Mouse (Mus musculus) heart, adult 2 months (tissue): ENCODE data around the gene Cd36. TPM values are rescaled to one million over a fixed set of nuclear protein-coding genes. Genes with fewer than 3 reads are reported as not detected.
A peak's percentile ranks its signal among the peaks of the same experiment; 100 is the strongest.

Experiments
- DNase-seq, 2 experiments: peaks; one replicate each; pipeline ENCODE4 v3.0.0; 2021
- H3K27ac ChIP-seq: fragments of 200-600 bp; 2 replicates; pipeline ENCODE4 v1.8.1; 2022
- H3K27me3 ChIP-seq: fragments of 200-500 bp; 2 replicates; pipeline ENCODE4 v1.6.1; 2012; ENCODE audit warnings: mild to moderate bottlenecking, low read length, inconsistent platforms, mixed read lengths; ENCODE audit not compliant: control insufficient read depth, insufficient read depth
- H3K36me3 ChIP-seq: fragments of 200-500 bp; 2 replicates; pipeline ENCODE4 v1.6.1; 2012; ENCODE audit warnings: low read length, inconsistent platforms; ENCODE audit not compliant: control insufficient read depth, insufficient read depth
- H3K4me1 ChIP-seq: fragments of 200-500 bp; 2 replicates; pipeline ENCODE4 v1.6.1; 2011; ENCODE audit warnings: low read length; ENCODE audit not compliant: control insufficient read depth, insufficient read depth
- H3K4me3 ChIP-seq: fragments of 200-600 bp; 2 replicates; pipeline ENCODE4 v1.8.1; 2022
- H3K79me2 ChIP-seq: fragments of 200-500 bp; replicated peaks from 2 replicates; pipeline ENCODE4 v1.6.1; 2012; ENCODE audit warnings: mild to moderate bottlenecking, inconsistent platforms, low read length, moderate library complexity, mixed read lengths; ENCODE audit not compliant: control insufficient read depth, insufficient read depth
- H3K9ac ChIP-seq: fragments of 200-500 bp; 2 replicates; pipeline ENCODE4 v1.6.1; 2012; ENCODE audit warnings: low read depth, mild to moderate bottlenecking, control low read depth, inconsistent platforms, low read length, mixed read lengths
- CTCF ChIP-seq: fragments of 200-600 bp; IDR thresholded peaks from 2 replicates; pipeline ENCODE4 v1.8.1; 2022; ENCODE audit warnings: antibody characterized with exemption, mild to moderate bottlenecking, moderate library complexity
- EP300 ChIP-seq: fragments of 200-500 bp; IDR thresholded peaks from 2 replicates; pipeline ENCODE4 v1.6.1; 2011; ENCODE audit warnings: low read depth, low read length, control low read depth; ENCODE audit not compliant: insufficient read depth
- POLR2A ChIP-seq: fragments of 200-500 bp; IDR thresholded peaks from 2 replicates; pipeline ENCODE4 v1.6.1; 2011; ENCODE audit warnings: mild to moderate bottlenecking, low read depth, low read length, control low read depth; ENCODE audit not compliant: insufficient read depth
- WGBS: fragments of 180-500 bp; shearing (Covaris S2); methylation state at CpG from one replicate; pipeline ENCODE4 v1.1.7; 2018; 5-methylcytosine and 5-hydroxymethylcytosine counted together
- intact Hi-C: fragments of 180-260 bp; cut with DNase I; formaldehyde crosslinking; loops from one replicate; pipeline ENCODE4 v1.15.1; 2025
- polyA plus RNA-seq: library from polyadenylated mRNA; depleted of rRNA; stranded (reverse); fragments of >200 nt; gene quantifications from 2 replicates; pipeline ENCODE4 v1.2.3, GENCODE M21; 2012
- total RNA-seq, 2 experiments: library from RNA; stranded (reverse); gene quantifications; 2 replicates each; pipeline ENCODE4 v1.2.3; 2021

Cd36 gene
- total and polyA plus RNA-seq, 3 experiments, result 341 to 1,999 (median 1,665) TPM

DNA sequence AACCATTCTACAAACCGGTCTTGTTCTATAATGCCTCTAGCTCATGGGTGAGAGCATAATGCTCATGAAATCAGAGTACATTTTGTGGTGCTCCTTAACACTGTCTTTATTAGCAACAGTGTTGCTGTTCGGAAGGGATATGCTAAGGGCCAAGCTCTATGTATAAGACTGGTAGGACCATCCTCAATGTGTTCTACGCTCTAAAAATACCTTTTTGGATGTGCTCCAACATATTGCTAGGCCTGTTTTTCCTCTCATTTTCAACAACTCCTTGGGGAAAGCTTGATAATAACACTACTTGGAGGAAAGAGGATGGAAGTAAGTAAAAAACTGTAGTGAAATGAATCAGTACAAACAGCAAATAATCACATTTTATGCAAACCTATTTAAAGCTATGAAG, 44.7 kb downstream of the Cd36 start:
- intact Hi-C loops, result loop anchor here (2.0 kb wide), 1 partner anchor 49 kb away; no protein-coding TSS in a partner anchor
- peaks cover 9% of the 10 kb centered on the region for H3K4me1 ChIP-seq
- peak overlapping the region; percentile 38 for H3K4me3 ChIP-seq
- H3K27me3 ChIP-seq, result no peaks in the 10 kb centered on the region
- WGBS, result 11% methylated on average over 3 of the region's 3 CpGs
- peaks cover 51% of the 10 kb centered on the region for H3K36me3 ChIP-seq
- peaks cover 4% of the 10 kb centered on the region; the same call in 1 of the 2 replicates for H3K79me2 ChIP-seq
- H3K27ac ChIP-seq, result peak overlapping the region; percentile 90
- TF ChIP-seq EP300, result no peak
- no peak for TF ChIP-seq CTCF
- no peak for TF ChIP-seq POLR2A
- peak overlapping the region; percentile 51; the same call in 1 of the 2 replicates for H3K9ac ChIP-seq
- no peak for DNase-seq

DNA sequence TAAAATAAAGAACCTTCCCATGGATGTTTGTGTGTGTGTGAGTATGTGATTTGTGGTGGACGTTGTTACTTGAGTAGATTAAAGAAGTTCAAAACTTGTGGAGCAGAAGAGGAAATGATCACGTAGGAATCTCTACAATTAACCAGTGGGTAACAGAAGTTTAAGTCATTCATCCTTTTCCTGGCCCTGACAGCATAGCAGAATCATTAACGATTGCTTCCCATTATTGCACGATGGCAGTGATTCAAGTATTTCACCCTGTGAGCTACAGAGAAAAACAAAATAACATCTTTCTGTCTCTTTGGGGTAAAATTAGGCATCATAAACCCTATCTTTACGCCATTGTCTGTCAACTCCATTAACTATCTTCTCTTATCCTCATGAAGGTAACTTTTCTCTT, 45.3 kb downstream of the Cd36 start:
- no peak for DNase-seq
- 10% methylated on average over 5 of the region's 5 CpGs for WGBS
- Histone ChIP-seq H3K27me3 (no peaks in the 10 kb centered on the region), H3K36me3 (peaks cover 56% of the 10 kb centered on the region), H3K27ac (peak overlapping the region; percentile 90), H3K9ac (no peak overlapping the region), H3K4me1 (peaks cover 12% of the 10 kb centered on the region), H3K4me3 (peak overlapping the region; percentile 38; the same call in 1 of the 2 replicates), H3K79me2 (peaks cover 6% of the 10 kb centered on the region; the same call in 1 of the 2 replicates)
- 0 out of 2 replicates have a peak, but pooled peaks have one; percentile 31 for TF ChIP-seq POLR2A
- TF ChIP-seq EP300, result 0 out of 2 replicates have a peak, but pooled peaks have one; percentile 16
- TF ChIP-seq CTCF, result no peak
- intact Hi-C loops, result loop anchor here (2.0 kb wide), 1 partner anchor 49 kb away; no protein-coding TSS in a partner anchor

DNA sequence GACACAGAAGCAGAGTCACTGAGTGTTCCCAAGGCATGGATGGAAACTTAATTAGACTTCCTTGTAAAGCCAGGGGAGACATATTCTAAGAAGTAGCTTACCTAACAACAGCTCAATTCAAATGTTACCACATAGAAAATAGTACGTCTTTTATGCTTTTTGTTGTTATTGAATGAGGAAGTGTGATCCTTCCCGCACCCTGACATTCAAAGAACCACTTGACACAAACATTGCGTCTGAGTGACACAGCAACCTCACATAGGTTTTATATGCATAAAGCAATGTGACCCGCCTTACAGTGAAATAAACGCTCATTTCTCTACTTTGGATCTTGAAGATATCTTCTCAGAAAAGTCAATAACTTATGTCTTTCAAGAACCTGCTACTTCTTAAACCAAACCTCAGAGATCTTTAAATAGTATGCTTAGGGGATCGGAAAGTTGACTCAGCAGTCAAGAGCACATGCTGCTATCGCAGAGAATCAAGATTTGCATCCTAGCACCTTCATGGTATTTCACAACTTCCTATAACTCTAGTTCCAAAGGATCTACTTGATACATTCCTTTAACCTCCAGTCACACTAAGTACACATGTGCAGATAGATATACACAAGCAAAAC, 46.4 kb downstream of the Cd36 start:
- no peak for DNase-seq
- H3K27ac ChIP-seq, result peak overlapping the region; percentile 90
- intact Hi-C loops, result loop anchor here (2.0 kb wide), 1 partner anchor 51 kb away; no protein-coding TSS in a partner anchor
- peaks cover 12% of the 10 kb centered on the region for H3K4me1 ChIP-seq
- no peak overlapping the region; the same call in 1 of the 2 replicates for H3K9ac ChIP-seq
- WGBS, result 47% methylated on average over 7 of the region's 7 CpGs
- no peaks in the 10 kb centered on the region for H3K27me3 ChIP-seq
- peaks cover 6% of the 10 kb centered on the region; the same call in 1 of the 2 replicates for H3K79me2 ChIP-seq
- H3K4me3 ChIP-seq, result peak overlapping the region; percentile 26; the same call in 1 of the 2 replicates
- TF ChIP-seq POLR2A, result no peak
- no peak for TF ChIP-seq EP300
- TF ChIP-seq CTCF, result no peak
- peaks cover 65% of the 10 kb centered on the region for H3K36me3 ChIP-seq

DNA sequence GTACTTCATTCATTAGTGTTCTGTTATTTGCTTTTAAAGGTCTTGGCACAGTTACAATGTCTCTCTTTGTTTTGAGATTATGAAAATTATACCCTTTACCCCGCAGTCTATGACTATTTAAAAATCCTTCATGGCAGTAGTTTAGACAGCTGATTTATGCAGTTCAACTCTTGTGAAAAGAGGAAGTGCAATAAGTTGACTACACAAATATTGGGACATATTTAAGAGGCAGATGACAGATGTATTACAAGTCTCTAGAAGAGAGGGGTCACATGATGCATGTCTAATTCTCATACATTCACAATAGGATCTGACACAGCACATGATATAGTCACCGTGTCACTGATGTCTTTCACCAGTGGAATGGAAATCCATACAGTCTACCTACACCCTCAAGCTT, 49.1 kb downstream of the Cd36 start:
- peak overlapping the region; percentile 7; the same call in 1 of the 2 replicates for H3K4me3 ChIP-seq
- peaks cover 5% of the 10 kb centered on the region; the same call in 1 of the 2 replicates for H3K79me2 ChIP-seq
- H3K27ac ChIP-seq, result peak overlapping the region; percentile 90
- no peak for DNase-seq
- TF ChIP-seq POLR2A (no peak), CTCF (no peak), EP300 (no peak)
- H3K9ac ChIP-seq, result no peak overlapping the region
- intact Hi-C loops, result no loop called here
- H3K4me1 ChIP-seq, result peaks cover 16% of the 10 kb centered on the region
- H3K27me3 ChIP-seq, result no peaks in the 10 kb centered on the region
- 34% methylated on average over 2 of the region's 2 CpGs for WGBS
- H3K36me3 ChIP-seq, result peaks cover 57% of the 10 kb centered on the region

DNA sequence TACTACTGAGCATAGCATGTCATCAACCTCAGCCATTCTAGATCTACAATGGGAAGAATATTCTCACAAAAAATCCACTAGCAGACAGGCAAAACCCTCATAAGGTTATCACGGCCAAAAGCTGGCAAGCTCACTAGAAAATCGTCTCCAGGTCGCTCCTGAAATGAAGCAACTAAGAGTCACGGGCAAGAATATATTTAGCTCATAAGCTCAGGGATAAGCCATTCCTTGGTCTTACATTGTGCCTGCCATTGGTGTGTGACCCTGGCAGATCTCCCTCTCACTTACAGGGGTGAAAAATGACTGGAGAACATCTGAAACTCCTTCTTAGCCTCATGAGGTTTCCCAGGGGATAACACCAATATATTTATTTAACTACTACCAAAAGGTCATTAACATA, 52.2 kb downstream of the Cd36 start:
- Histone ChIP-seq H3K27me3 (no peaks in the 10 kb centered on the region), H3K79me2 (peaks cover 6% of the 10 kb centered on the region; the same call in 1 of the 2 replicates), H3K36me3 (peaks cover 49% of the 10 kb centered on the region), H3K27ac (peak overlapping the region; percentile 90), H3K9ac (peak overlapping the region; percentile 4; the same call in 1 of the 2 replicates), H3K4me1 (peaks cover 11% of the 10 kb centered on the region), H3K4me3 (peak overlapping the region; percentile 27)
- WGBS, result 18% methylated on average over 4 of the region's 4 CpGs
- TF ChIP-seq POLR2A (peak; percentile 32; the same call in 1 of the 2 replicates), EP300 (no peak), CTCF (no peak)
- DNase-seq, result peak in 1 of 2 experiments; percentile 55
- intact Hi-C loops, result loop anchor here (1.0 to 2.0 kb wide), 3 partner anchors 40 to 102 kb away; no protein-coding TSS in a partner anchor
